Mouse (Mus musculus) layer of hippocampus, adult 11-12 months (tissue): ENCODE data around the gene BC035044.
"Not testable (repeated sequence)": the region's sequence is repeated elsewhere in the genome, so short reads cannot be mapped to it uniquely, and the experiment has no call there.

Experiments used
- DNase-seq: peaks from one replicate; pipeline ENCODE4 v3.0.0; 2022; ENCODE audit warnings: low spot score

BC035044 gene

GRCm38 (mm10) chr6:128890948-128891355 lies at the start of gene BC035044:
BC035044 (minus strand) TSS chr6:128891126.
- DNase-seq: no peak

DNA sequence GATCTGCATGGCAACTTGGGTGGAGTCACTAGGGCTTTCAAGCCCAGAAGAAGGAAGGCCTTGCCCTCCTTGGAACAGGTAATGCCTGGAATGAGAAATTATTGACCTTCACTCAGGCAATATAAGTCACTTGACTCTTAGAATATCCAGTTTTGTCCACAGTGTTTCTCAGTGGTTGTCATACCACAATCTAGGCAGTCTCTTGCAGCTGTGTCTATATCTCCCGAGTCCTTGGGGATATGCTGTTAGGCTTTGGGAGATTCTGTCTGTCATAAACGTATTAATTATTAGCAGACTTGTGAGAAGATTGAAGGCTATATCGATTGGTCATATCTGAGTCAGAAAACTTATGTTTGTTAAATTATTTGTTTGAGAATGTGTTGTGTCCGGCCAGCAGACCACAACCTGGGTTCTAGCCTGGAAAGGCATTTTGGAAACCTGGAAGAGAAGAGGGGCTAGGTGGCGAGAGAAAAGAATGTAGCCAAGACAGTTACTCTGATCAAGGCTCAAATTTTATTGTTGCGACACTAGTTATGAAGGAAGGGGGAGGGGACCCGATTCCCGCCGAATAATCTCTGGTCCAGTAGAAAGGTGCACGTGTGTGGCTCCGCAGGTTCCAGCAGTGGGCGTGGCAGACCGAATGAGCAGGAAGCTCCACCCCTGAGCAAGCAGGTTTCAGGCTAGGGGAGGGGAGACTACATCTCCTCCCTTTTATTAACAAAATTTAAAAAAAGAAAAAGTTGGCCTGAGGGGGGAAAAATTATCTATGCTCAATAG lies 45.2 kb upstream of the BC035044 start:
- not testable (repeated sequence) for DNase-seq

DNA sequence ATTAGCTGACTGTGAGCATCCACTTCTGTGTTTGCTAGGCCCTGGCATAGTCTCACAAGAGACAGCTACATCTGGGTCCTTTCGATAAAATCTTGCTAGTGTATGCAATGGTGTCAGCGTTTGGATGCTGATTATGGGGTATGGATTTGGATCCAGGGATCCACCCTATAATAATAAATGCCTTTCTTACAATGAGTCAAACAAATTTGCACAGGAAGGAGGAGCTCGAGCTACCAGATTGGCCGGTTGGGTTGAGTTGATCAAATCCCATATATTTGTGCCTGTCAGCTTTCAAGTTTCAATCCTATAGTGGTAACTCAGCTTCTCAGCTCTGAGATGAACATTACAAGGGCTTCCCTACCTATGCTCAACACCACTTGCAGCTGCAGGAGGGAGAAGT lies 43.2 kb upstream of the BC035044 start, which contains the start of gene Clec2g:
Clec2g (plus strand) TSS at position 301 of the 400 bp plus-strand sequence.
- not testable (repeated sequence) for DNase-seq

GRCm38 (mm10) chr6:128933050-128933449 lies 42.1 kb upstream of the BC035044 start:
- DNase-seq: no peak

DNA sequence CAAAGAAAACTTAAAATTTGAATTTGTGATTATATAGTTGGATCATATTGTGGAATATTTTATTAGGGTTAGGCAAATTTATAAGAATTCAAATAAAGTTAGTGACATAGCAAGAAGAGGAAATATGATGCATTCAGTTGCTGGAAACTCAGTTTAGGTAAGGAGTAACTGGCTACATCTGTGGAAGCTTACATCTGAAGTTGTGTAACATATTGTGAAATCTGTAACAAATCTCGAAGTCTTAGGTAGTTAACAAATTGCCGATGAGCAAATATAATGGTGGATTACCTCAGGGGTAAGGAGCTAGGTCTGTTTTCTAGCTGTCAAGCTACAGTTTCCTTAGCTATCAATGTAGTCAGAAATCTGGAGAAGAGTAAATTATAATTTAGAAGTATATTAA lies 26.4 kb upstream of the BC035044 start:
- no peak for DNase-seq

- no peak for DNase-seq
These were observed 22.8 kb upstream of the BC035044 start for GRCm38 (mm10) chr6:128913598-128914254.

GRCm38 (mm10) chr6:128900796-128901552 lies 10.0 kb upstream of the BC035044 start:
- DNase-seq: not testable (repeated sequence)

GRCm38 (mm10) chr6:128900044-128900443 lies 9.1 kb upstream of the BC035044 start:
- DNase-seq: no peak

DNA sequence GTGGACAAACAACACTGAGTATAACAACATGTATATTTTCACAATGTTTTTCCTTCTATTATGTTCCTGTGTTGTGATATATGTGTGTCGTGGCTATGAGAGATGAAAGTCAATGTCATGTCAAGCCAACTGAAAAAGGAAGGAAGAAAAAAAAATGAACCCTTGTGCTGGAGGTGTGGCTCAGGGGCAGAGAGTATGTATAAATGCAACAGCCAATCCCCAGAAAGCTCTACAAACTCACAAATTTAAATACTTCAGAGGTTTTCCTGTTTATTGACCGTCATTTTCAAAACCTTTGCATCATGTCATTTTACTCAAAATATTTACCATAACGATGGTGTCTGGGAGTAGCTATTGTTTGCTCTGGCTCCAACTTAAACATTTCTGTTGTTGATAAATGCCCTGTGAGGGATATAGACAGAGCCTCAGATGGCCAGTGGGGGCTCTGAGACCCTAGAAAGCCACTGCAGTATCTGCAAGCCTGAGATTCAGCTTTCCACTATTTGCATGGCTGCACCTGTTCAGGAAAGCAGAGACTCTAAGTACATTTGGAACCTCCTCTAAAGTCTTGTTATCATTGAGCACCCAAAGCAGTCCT lies 4.6 kb upstream of the BC035044 start:
- no peak for DNase-seq

- DNase-seq: no peak
These were observed 2.1 kb downstream of the BC035044 start for GRCm38 (mm10) chr6:128888834-128889233.

GRCm38 (mm10) chr6:128887091-128887790 lies 3.7 kb downstream of the BC035044 start, which contains the start of gene Clec2i:
Clec2i (plus strand) TSS chr6:128887588.
- DNase-seq: peak; percentile 21

- DNase-seq: no peak
These were observed 18.9 kb downstream of the BC035044 start for GRCm38 (mm10) chr6:128871910-128872610.

- no peak for DNase-seq
These were observed 22.1 kb downstream of the BC035044 start for GRCm38 (mm10) chr6:128868861-128869260.

GRCm38 (mm10) chr6:128857976-128858375 lies 33.0 kb downstream of the BC035044 start:
- no peak for DNase-seq

DNA sequence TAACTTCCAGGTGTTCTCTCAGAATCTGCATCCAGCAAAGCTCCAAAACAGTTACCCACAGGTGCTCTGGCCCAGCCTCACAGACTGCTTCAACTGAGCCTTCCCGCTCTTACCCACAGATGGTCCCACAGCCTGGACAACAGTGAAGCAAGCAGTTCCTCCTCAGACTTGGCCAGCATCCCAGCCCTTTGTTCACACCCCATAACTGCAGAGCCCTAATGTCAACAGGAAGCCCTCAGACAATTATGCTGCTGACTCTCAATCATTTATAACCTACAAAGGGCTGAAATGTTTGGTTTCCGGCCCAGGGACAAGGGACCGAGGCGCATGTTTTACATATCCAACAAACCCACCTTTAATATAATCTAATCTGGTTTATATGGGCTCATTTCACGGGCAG lies 34.7 kb downstream of the BC035044 start:
- DNase-seq: no peak

- no peak for DNase-seq
These were observed 35.4 kb downstream of the BC035044 start for GRCm38 (mm10) chr6:128855477-128855876.

- DNase-seq: no peak
These were observed 36.0 kb downstream of the BC035044 start for GRCm38 (mm10) chr6:128854895-128855294.

GRCm38 (mm10) chr6:128854024-128854820 lies 36.7 kb downstream of the BC035044 start:
- DNase-seq: peak; percentile 70

- no peak for DNase-seq
These were observed 38.2 kb downstream of the BC035044 start for GRCm38 (mm10) chr6:128852766-128853165.

DNA sequence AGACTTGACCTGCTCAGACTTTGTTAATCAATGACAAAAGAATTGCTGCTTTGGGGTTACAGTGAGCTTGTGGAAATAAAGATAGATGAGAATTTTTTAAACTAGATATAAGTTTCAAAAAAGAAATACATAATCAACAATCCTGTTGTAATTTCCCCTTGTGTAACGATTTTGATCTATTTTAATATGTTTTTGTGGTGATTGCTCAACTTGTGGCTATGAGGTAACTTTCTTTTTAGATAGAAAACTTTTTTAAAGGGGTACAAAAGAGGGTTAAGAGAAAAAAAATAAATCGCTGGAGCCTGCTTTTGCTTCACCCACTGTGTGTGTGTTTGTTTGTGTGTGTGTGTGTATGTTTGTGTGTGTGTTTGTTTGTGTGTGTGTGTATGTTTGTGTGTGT lies 39.8 kb downstream of the BC035044 start:
- no peak for DNase-seq
